Mouse (Mus musculus): Measurements from ENCODE around the gene Pdcd2l. TPM values are rescaled to one million over a fixed set of nuclear protein-coding genes. Genes with fewer than 3 reads are reported as not detected.
A peak's percentile ranks its signal among the peaks of the same experiment; 100 is the strongest.
"Not testable (repeated sequence)": the region's sequence is repeated elsewhere in the genome, so short reads cannot be mapped to it uniquely, and the experiment has no call there.

Gene Pdcd2l
- total RNA-seq, 2 experiments from 2014 or later: 22.8 to 25.4 TPM

DNA sequence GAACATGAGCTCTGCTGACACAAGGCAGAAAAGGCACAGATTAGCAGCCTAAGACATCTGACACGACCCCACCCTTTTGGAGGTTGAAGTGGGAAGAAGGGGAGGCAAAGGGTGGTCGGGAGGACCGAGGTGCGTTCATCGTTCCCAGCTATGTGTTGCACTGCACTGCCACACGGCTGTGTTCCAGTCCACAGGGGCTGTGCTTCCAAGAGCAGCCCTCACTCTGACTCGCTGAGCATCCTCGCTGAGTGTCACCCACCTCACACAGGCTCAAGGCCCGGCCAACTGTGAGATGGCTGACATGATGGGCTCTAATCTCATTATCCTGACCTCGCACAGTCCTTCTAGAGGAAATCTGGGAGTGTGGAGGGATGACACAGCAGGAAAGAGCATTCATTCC lies 20.0 kb upstream of the Pdcd2l start:
- DNase-seq (ENCODE audit: low spot score in 2 of 2): no peak
- intact Hi-C loops (cut with DNase I): no loop called here

DNA sequence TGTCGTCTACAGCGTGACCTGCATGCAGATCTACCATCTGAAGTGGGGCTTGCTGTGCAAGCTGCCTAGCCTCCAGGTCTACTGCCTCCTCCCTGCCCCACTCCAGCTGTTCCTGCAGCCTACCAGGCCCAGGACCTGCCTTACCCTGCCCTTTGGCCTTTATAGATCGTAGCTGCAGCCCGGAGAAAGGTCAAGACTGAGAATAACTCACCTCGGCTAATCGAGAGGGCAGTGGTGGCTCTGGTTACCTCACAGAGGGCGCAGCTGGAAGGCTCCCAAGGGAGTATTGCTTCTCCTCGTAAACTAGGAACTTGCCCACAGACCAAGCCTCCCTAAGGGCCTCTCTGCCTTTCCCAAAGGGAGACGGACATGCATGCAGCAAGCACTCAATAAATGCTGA lies 19.0 kb upstream of the Pdcd2l start:
- intact Hi-C loops (cut with DNase I): no loop called here
- DNase-seq (ENCODE audit: low spot score in 2 of 2): no peak

DNA sequence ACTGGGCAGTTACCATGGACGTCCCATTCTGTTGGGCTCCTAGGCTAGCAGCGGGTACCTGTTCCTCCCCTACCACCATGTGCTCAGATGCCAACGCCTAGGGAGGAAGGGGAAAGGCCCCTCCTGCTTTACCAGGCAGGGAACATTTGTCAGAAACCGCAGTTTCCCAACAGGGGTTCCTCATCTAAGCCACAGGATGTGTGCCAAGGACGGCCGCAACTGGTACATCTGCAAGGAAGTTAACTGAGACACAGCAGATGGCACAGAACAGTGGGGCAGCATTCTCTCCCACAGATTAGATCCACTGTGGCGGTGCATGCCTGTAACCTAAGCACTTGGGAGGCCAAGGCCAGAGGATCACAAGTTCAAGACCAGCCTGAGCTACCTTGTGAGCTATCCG lies 18.2 kb upstream of the Pdcd2l start:
- peak in 1 of 2 experiments; percentile 34 for DNase-seq (ENCODE audit: low spot score in 2 of 2)
- intact Hi-C loops (cut with DNase I): no loop called here

DNA sequence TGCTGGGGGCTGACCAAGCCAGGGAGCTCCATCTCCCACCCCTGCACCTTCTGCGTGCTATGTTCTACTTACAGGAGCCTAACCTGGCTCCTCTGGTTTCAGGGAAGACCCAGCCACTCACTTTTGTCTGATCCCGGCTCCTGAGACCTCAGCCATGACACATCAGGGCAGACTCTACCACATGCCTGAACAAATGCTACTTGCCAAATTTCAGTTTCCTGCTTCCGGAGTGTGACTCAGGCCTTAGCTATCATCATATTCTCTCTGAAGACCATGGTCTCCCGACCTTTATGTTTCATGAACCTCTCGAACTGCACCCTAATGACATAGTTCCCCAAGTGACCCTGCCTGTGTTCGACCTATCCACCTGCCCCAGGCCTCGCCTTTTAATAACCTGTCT lies 16.8 kb upstream of the Pdcd2l start:
- intact Hi-C loops (cut with DNase I): no loop called here
- no peak for DNase-seq (ENCODE audit: low spot score in 2 of 2)

DNA sequence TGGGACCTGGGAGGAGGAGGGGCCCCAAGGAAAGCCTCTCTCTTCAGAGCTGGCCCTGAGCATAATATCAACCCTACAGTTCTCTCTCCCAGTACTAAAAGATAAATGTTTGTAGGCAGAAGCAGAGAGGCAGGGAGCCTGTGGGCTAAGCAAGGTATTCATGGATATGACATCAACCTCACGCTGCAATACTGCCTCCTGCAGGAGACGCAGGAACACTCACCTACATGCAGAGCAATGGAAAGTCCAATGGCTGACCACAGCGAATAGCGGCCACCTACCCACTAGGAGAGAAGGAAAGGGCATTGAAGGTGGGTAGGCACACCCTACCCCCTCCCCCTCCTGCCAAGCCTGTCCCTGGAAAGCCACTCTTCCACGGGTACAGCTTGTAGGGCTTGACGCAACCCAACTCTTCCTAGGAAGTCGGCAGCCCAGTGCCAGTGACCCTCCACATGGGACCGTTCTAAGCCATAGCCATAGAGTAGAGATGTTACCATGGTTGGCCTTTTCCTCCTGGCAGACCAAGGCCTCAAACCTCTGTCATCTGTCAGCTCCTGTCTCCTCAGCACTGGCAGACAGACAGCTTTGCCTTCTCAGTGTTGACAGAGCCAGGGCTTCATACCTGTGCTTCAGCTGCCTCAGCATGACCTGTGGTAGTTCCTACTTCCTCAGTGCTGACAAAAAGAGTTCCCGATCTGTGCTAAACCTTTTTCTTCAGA lies 11.7 kb upstream of the Pdcd2l start:
- intact Hi-C loops (cut with DNase I): no loop called here
- no peak for DNase-seq (ENCODE audit: low spot score in 2 of 2)

DNA sequence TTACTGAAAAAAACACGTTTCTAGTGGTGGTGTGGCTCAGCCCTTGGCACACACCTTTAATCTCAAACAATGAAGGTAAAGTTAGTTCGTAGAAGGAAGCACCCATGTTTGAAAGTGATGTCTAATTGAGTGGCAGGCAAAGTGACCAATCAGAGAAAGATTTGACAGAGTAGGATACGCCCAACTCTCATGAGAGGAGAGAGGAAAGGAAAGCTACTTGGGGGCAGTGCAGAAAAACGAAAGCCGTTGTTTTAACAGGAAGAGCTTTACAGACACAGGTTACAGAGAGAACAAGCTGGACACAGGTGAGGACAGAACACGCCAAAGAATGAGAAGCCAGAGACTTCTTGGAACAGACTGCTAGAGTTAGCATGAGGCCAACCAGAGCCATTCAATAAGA lies 9.9 kb upstream of the Pdcd2l start:
- intact Hi-C loops (cut with DNase I): no loop called here

DNA sequence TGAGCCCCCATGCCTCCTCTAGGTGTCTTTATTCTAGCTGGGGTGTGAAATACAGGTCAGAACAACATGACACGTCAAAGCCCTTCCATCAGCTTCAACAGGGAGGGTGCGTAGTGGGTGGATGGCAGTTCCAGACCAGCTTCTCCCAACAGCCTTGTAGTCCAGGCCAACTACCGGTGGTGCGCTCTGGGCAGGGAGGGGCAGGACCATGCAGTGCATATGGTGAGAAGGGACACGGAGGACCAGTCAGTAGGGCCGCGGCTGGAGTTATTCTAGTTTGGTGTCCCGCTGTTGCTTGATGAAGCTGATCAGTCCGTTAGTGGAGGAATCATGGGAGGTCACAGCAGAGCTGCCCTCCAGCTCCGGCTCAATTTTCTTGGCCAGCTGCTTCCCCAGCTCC lies 5.7 kb upstream of the Pdcd2l start:
- DNase-seq (ENCODE audit: low spot score in 2 of 2); intact Hi-C loops (cut with DNase I): not testable (repeated sequence)

More for the DNA sequence above, 9.9 kb upstream of the Pdcd2l start:
- DNase-seq (ENCODE audit: low spot score in 2 of 2): no peak

DNA sequence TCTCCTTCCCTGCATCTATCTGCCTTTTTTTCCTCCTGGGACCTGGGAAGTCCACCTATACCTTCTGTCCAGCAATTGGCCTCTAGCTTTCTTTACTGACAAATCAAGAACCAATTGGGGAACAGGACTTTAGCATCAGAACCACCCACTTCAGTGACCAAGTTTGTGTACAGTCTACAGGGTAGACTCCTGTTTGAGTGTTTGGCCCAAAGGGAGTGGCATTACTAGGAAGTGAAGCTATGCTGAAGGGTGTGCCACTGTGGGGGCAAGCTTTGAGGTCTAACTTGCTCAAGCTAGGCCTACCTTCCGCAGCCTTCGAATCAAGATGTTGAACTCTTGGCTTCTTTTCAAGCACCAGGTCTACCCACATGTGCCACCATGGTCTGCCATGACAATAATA lies 4.4 kb upstream of the Pdcd2l start:
- intact Hi-C loops (cut with DNase I): no loop called here

DNA sequence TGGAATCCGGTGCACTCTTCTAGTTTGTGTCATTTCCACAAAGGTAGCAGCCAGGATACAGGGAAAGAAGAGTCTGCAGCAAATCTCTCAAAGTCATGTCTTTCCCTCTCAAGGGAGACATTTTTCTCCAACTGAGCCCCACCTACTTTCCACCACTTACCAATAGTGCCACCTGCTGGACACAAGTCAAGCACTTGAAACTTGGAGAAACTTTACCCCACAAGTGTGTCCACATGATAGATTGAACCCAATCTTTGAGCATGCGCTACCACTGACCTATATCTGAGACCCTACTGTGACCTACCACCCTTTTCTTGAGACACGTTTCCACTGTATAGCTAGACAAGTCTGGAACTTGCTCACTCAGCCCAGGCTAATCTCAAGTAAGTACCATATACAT lies 1.9 kb upstream of the Pdcd2l start:
- intact Hi-C loops (cut with DNase I): no loop called here
- peak; percentile 25 to 40 for DNase-seq (ENCODE audit: low spot score in 2 of 2)

More for the DNA sequence above, 4.4 kb upstream of the Pdcd2l start:
- DNase-seq (ENCODE audit: low spot score in 2 of 2): no peak

DNA sequence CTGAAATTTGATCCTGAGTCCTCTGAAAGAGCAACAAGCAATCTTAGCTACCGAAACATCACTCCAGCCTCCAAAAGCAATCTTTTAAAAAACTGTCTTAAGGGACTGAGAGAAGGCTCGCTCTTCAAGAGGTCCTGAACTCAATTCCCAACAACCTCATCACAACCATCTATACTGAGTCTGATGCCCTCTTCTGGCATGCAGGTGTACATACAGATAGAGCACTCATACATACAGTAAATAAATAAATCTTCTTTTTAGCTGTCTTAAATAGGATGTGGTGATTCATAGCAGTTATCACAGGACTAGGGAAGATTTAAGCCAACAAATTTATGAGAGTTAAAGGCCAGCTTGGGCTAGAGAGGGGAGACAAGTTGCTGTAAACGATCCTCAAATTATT lies 829 bp downstream of the Pdcd2l start:
- no peak for DNase-seq (ENCODE audit: low spot score in 2 of 2)
- intact Hi-C loops (cut with DNase I): no loop called here

DNA sequence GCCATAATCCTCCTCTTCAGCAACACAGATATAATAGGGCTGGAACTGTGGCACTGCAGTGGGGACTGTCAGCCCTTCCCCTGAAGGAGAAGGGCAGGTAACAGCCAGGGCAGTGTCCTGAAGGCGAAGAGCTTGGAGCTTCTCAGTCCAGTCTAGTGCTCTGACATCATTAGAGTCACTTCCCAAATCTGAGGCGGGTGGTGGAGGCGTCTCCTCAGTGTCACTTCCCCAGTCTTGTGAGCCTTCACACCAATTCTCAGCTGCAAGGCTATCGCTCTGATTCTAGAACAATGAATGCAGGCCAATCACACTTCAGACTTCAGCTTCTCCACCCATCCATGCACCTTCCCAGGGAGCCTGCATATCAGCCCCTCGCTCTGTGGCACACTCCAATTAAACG lies 3.6 kb downstream of the Pdcd2l start:
- intact Hi-C loops (cut with DNase I): no loop called here
- DNase-seq (ENCODE audit: low spot score in 2 of 2): no peak

DNA sequence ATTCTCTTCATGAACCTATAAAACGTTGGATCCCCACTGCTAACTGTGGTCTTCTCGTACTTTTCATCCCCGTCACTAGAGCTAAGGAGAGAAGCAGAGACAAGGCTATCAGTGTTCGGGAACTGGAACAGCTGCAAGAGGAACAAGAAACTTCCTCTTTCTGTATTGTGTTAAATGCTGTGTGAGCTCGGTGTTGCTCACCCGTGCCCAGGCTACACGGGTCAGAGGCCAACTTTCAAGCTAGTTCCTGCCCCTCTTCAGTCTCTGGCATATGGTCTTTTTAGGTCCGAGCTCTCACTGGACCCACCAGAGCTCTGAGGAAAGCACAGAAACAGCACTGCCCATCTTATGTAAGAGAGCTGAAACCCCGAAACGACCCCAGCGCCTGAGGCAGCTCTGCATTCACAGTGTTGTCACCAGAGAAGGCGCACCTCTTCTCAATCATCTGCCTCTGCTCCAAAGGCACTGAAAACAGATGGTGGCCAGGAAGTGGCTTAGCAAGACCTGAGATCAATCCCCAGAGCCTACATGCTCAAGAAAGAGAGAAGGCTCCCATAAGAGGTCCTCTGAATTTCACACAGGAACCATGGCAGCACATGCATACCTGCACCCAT lies 7.0 kb downstream of the Pdcd2l start:
- intact Hi-C loops (cut with DNase I): no loop called here
- no peak for DNase-seq (ENCODE audit: low spot score in 2 of 2)

DNA sequence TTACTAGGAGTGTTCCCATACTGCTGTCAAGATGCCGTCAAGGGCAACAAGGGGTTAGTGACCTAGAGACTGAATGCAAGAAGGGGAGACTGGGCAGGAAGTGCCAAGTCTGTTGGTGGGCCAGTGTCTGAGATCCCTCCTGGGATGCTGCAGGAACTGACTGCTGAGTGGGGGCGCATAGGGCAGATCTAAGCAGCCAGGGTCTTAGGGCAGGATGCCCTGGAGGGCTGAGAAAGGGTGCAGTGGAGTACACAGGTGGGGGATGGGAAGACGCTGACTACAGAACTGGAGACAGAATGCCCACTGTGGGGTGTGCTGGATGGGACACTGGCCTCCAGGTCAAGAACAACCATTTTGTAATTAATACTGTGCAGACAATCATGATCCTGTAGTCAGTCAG lies 12.7 kb downstream of the Pdcd2l start:
- intact Hi-C loops (cut with DNase I): no loop called here

DNA sequence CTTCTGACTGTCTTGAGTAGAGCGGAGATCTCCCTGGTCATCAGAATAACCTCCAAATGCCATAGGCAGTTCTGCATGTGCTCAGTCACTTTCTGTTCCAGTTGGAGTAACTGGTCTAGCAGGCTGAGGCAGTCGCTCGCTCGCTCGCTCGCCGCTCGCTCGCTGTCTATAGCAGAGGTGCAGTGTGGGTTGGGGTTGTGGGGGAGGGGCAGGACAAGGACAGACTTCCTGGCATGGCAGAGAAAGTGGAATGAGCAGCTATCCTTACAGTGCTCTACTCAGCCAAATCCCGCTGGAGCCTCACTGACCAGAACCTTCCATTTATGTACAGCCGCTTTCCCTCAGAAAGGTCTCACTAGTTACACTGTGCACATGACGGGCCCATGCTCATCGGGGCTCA lies 13.1 kb downstream of the Pdcd2l start:
- no peak for DNase-seq (ENCODE audit: low spot score in 2 of 2)
- intact Hi-C loops (cut with DNase I): no loop called here

More for the DNA sequence above, 12.7 kb downstream of the Pdcd2l start:
- DNase-seq (ENCODE audit: low spot score in 2 of 2): no peak

DNA sequence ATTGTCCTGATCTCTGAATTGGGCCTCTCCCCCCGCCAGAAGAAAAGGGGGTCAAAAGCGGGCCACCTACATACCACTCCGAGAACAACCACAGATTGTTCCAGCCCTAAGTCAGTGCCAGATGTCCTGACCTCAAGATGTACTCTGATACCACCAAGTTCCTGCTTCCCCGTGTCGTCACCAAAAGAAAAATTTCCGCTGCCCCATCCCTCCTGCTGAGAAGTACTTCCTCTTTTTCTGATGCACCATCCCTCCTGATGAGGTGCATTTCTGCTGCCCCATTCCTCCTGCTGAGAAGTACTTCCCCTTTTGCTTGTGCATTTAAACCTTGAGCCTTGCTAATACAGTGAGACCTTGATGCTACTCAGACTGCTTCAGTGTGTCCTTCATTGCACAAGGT lies 20.2 kb downstream of the Pdcd2l start:
- DNase-seq (ENCODE audit: low spot score in 2 of 2); intact Hi-C loops (cut with DNase I): not testable (repeated sequence)

DNA sequence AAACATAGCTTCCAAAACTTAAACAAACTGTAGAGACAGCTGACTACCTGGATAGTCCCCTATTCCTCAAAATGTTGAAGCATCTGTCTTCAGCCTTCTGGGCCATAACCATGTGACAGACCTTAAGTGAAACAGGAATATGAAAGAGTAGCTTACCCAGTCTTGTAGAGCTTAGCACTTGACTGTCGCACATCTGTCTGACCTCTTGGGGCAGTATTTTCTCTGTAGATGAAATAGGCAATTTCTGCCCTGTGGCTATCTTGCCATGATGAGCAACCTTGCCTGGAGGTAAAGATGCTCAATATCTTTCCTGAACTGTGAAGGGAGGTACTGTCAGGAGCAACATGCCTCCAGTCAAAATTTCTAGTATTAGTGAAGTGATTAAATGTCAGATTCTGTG lies 24.2 kb downstream of the Pdcd2l start:
- DNase-seq (ENCODE audit: low spot score in 2 of 2): no peak
- intact Hi-C loops (cut with DNase I): no loop called here

DNA sequence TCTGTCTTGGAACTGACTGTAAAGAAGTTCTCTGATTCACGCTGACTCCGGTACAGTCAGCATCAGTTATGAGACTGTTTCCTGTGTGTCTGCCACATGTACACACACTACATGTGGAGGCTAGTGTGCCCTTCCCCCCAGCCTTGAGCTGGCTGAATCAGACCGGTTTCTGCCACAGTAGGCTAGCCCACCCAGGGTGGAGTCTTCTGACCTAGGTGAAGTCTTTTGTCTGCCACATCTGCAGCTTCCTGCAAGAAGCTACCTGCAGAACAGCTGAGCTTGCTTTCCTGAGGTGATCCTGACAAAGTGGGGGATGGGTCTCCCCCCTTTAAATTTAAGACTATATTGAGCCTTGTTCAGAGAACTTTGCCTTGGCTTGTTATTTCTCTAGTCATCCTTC lies 27.0 kb downstream of the Pdcd2l start, which contains the start of gene Uba2:
Uba2 (minus strand) TSS at position 146 of the 400 bp plus-strand sequence.
- intact Hi-C loops (cut with DNase I): no loop called here
- no peak for DNase-seq (ENCODE audit: low spot score in 2 of 2)

DNA sequence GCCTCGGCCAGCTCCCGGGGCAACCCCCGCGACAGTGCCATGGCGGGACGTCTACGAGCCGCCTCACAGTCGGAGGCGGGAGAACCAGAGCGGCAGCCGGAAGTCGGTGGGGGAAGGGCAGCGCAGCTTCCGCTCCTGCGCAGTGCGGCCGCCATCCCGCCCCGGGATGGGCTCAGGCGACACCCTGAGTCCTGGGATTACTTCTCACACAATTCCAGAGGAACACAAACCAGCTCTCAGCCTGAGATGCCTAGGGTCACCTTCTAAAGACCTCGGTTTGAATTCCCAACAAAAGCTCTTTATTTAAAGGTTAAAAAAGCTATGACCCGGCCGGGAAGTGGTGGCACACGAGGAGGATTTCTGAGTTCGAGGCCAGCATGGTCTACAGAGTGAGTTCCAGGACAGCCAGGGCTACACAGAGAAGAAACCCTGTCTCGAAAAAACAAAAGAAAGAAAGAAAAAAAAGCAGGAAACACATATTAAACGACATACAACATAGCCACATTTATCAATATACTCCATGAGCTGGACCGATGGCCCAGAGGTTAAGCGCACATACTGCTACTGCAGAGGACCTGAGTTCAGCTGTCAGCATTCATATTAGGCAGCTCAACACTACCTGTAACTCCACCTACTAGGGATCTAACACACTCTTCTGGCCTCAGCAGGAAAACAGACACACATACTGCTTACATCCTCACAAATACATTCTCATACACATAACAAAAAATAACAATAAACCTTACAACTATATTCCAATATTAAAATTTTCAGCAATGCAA lies 27.8 kb downstream of the Pdcd2l start:
- DNase-seq (ENCODE audit: low spot score in 2 of 2): peak; percentile 94
- intact Hi-C loops (cut with DNase I): no loop called here

DNA sequence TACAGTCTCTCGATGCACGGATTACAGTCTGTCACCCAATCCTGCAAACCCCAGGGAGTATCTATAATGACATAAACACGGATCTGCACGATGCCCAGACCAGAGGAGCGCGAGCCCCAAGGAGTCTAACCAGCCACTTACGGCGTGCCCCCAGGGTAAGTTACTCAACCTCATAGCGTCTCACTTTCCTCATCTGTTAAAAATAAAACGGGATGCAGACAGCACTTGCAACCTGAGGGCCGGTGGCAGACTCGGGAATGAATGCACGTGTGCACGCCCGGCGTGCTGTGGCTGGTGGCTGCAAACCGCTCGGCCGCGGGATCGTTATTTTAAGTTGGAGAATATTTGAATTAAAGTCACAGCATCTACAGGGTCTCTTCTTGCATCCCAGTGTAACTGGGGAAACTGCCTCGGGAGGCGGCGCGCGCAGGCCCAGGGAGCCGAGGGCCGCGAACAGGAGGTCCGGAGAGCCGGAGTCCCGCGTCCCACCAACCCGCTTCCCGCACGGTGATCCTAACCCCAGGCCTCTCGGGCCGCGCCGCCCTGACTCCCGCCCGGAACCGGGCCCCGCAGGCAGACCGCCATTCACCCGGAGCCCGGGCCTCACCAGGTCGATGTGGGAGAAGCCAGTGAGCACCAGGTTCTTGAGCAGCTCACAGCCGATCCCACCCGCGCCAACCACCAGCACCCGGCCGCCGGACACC lies 28.5 kb downstream of the Pdcd2l start:
- intact Hi-C loops (cut with DNase I): no loop called here
- DNase-seq (ENCODE audit: low spot score in 2 of 2): peak; percentile 30 to 31

DNA sequence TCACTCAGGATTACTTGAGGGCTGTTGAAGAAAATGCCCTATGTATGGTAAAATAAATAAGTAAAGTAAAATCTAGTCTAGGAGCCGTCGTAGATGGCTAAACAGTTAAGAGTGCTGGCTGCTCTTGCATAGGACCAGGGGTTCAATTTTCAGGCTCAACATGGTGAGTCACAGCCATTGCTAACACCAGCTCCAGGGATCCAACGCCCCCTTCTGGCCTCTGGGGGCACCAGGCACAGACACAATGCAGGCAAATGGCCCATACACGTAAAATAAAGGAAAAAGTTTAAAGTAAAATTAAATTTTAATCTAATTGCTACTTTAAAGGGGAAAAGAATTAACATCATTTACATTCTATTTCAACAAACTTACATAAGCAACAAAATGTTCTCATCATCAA lies 29.6 kb downstream of the Pdcd2l start:
- no peak for DNase-seq (ENCODE audit: low spot score in 2 of 2)
- intact Hi-C loops (cut with DNase I): no loop called here
